Mouse (Mus musculus) liver, postnatal 0 days (tissue): ENCODE data around the gene Gm9972.

Source experiments
- CTCF ChIP-seq: sonication (generic); IDR thresholded peaks from 2 replicates; pipeline ENCODE4 v1.5.1; 2016; ENCODE audit warnings: antibody characterized with exemption, low read depth
- EP300 ChIP-seq: IDR thresholded peaks from 2 replicates; pipeline ENCODE4 v1.6.1; 2016; ENCODE audit warnings: antibody characterized with exemption, low read depth, mild to moderate bottlenecking

DNA sequence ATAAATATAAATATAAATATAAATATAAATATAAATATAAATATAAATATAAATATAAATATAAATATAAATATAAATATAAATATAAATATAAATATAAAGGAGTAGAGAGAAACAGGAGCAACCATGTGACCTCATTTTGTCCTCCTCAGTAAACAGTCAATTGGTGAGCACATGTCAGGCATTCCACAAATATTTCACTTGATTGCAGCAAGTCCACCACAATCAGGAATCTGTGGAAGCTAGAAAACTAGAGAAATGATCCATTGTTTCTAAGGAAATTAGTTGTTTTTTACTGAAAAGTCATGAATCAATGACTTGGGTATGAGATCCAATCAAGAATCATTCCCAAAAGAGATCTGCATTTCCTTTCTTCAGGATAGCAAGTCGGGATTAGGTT lies 5.7 kb upstream of the Gm9972 start:
- TF ChIP-seq CTCF, result no peak
- no peak for TF ChIP-seq EP300
